Mouse (Mus musculus) testis, postnatal 14 days (tissue): ENCODE measurements around the gene Hist1h3b.
"Not testable (repeated sequence)": the region's sequence is repeated elsewhere in the genome, so short reads cannot be mapped to it uniquely, and the experiment has no call there.

Experiments
- DNase-seq: peaks from one replicate; pipeline ENCODE4 v3.0.0; 2021; ENCODE audit warnings: low spot score

Gene Hist1h3b

GRCm38 (mm10) chr13:23753314-23754078 is 1.4 kb downstream of the Hist1h3b start:
- DNase-seq, result no peak

- DNase-seq, result no peak
These were observed 2.9 kb downstream of the Hist1h3b start for GRCm38 (mm10) chr13:23755000-23755399.

GRCm38 (mm10) chr13:23756790-23757189 is 4.7 kb downstream of the Hist1h3b start, which contains the start of gene Hist1h4b:
Gene Hist1h4b (plus strand): TSS chr13:23757013.
- peak; percentile 95 for DNase-seq

GRCm38 (mm10) chr13:23757211-23757773 is 5.2 kb downstream of the Hist1h3b start:
- peak; percentile 73 for DNase-seq

GRCm38 (mm10) chr13:23757921-23758320 is 5.9 kb downstream of the Hist1h3b start:
- DNase-seq, result no peak

GRCm38 (mm10) chr13:23759251-23759771 is 7.2 kb downstream of the Hist1h3b start:
- DNase-seq, result no peak

- DNase-seq, result no peak
These were observed 7.8 kb downstream of the Hist1h3b start for GRCm38 (mm10) chr13:23759916-23760239.

- DNase-seq, result no peak
These were observed 8.3 kb downstream of the Hist1h3b start for GRCm38 (mm10) chr13:23760240-23760971.

GRCm38 (mm10) chr13:23760972-23761864 is 9.2 kb downstream of the Hist1h3b start, which contains the start of gene Hist1h4a:
Gene Hist1h4a (minus strand): TSS chr13:23761230.
- peak; percentile 98 for DNase-seq

GRCm38 (mm10) chr13:23761871-23762821 is 10.1 kb downstream of the Hist1h3b start, which contains the start of gene Hist1h3a:
Gene Hist1h3a (minus strand): TSS chr13:23762386.
- DNase-seq, result peak; percentile 87

- DNase-seq, result no peak
These were observed 11.1 kb downstream of the Hist1h3b start for GRCm38 (mm10) chr13:23763242-23763585.

GRCm38 (mm10) chr13:23763586-23764323 is 11.7 kb downstream of the Hist1h3b start, which contains the start of gene Hist1h1a:
Gene Hist1h1a (plus strand): TSS chr13:23763666.
- peak; percentile 94 for DNase-seq

- peak; percentile 58 for DNase-seq
These were observed 12.5 kb downstream of the Hist1h3b start for GRCm38 (mm10) chr13:23764324-23765171.

- no peak for DNase-seq
These were observed 13.1 kb downstream of the Hist1h3b start for GRCm38 (mm10) chr13:23765172-23765513.

- DNase-seq, result no peak
These were observed 14.7 kb downstream of the Hist1h3b start for GRCm38 (mm10) chr13:23766772-23767171.

- DNase-seq, result no peak
These were observed 16.8 kb downstream of the Hist1h3b start for GRCm38 (mm10) chr13:23768834-23769397.

- not testable (repeated sequence) for DNase-seq
These were observed 17.5 kb downstream of the Hist1h3b start, which contains the start of gene Trim38 for GRCm38 (mm10) chr13:23769613-23770012. Gene Trim38 (plus strand): TSS chr13:23769913.

GRCm38 (mm10) chr13:23772561-23773313 is 20.7 kb downstream of the Hist1h3b start:
- peak; percentile 90 for DNase-seq
